Mouse (Mus musculus) neural tube, embryonic 10.5 days (tissue): ENCODE results near the gene 5430427O19Rik.

Experiments used
- DNase-seq: peaks from one replicate; pipeline ENCODE4 v3.0.0-alpha.2; 2017; ENCODE audit warnings: low spot score; ENCODE audit errors: extremely low spot score

The 5430427O19Rik gene

GRCm38 (mm10) chrX:85869914-85870483, at the start of gene 5430427O19Rik:
Gene 5430427O19Rik, plus strand, starts transcription at chrX:85870354.
- no peak for DNase-seq

- no peak for DNase-seq
Observed at GRCm38 (mm10) chrX:85827719-85828453, 42.3 kb upstream of the 5430427O19Rik start.

GRCm38 (mm10) chrX:85829000-85829399, 41.2 kb upstream of the 5430427O19Rik start:
- no peak for DNase-seq

- DNase-seq = no peak
Observed at GRCm38 (mm10) chrX:85839174-85839573, 31.0 kb upstream of the 5430427O19Rik start.

GRCm38 (mm10) chrX:85855938-85856337, 14.2 kb upstream of the 5430427O19Rik start:
- no peak for DNase-seq

GRCm38 (mm10) chrX:85857169-85857568, 13.0 kb upstream of the 5430427O19Rik start:
- DNase-seq = no peak

DNA sequence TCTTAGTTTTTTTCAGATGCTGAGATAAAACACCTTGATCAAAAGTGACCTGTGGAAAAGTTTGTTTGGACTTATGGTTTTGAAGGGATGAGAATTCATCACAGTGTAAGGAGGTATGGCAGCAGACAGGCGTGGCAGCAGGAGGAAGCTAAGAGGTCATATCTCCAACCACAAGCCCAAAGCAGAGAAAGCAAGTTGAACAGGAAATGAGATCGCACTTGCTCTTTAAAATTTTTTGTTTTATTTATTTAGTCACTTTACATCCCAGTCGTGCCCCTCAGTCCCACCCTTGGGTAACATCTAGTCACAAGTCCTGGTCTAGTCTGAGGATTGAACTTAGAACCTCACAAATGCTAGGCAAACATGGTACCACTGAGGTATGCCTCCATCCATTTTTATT, 2.1 kb upstream of the 5430427O19Rik start:
- DNase-seq = no peak

- DNase-seq = no peak
Observed at GRCm38 (mm10) chrX:85871371-85872056, 1.4 kb downstream of the 5430427O19Rik start.

DNA sequence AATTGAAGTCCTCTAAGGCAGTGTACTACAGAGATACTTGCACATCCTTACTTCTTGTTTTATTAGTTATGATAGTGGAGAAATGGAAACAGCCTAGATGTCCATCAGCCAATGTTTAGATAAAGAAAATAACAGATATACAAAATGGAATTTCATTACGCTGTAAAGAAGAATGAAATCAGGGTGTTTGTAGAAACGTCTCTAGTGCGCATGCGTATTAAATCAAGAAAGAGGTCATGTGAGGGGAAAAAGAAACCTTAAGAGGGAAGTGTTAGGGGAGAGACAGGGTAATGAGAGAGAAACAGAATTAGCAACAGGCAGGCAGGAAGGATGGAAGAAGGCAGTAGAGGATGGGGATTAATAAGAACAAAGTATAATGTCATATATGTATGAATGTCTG, 4.2 kb downstream of the 5430427O19Rik start:
- no peak for DNase-seq

DNA sequence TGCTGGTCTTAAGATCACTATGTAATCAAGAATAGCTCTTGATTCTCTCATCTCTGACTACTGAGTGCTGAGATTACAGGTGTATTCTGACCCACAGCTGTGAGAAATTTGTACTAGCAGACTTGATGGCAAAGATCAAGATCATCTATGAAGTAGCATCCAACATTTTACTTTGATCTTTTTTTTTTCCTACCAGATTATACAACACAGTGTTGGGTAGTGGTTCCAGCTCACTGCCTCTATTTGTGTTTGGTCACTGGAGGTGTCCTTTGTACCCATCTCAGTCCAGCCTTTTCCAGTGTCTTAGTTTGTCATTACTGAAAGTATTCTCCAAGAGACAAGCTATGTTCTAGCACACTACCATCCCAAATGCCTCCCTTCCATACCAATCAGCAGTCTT, 5.8 kb downstream of the 5430427O19Rik start:
- no peak for DNase-seq

- DNase-seq = no peak
Observed at GRCm38 (mm10) chrX:85877747-85878146, 7.6 kb downstream of the 5430427O19Rik start.

DNA sequence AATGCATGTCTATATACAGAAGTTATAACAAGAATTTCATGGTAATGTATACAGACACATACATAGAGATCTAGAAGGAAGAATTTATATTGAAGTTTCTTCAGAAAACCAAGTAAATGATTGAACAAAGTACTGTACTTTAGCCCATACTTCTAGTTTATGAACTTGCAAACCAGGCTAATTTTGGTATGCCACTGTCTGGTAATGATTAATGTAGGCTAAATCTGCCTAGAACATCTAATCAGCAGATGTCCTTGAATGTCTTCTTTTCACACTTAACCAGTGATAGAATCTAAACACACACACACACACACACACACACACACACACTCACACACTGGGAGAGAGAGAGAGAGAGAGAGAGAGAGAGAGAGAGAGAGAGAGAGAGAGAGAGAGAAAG, 8.1 kb downstream of the 5430427O19Rik start:
- no peak for DNase-seq

- DNase-seq = no peak
Observed at GRCm38 (mm10) chrX:85879198-85879977, 9.2 kb downstream of the 5430427O19Rik start.

- no peak for DNase-seq
Observed at GRCm38 (mm10) chrX:85886651-85887050, 16.5 kb downstream of the 5430427O19Rik start.

GRCm38 (mm10) chrX:85901195-85901594, 31.0 kb downstream of the 5430427O19Rik start:
- no peak for DNase-seq

DNA sequence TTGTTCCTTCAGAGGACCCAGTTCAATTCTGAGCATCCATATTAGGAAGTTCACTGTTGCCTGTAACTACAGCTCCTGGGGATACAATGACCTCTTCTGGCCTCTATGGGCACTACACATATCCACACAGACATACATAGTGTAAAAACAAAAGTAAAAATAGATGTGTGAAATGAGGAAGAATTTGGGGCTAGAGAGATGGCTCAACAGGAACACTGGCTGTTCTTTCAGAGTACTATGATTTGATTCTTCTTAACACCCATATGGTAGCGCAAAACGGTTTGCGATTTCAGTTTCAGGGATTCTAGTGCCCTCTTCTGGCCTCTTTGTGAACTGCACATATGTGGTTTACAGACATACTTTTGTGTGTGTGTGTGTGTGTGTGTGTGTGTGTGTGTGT, 48.9 kb downstream of the 5430427O19Rik start:
- peak; percentile 13 for DNase-seq

DNA sequence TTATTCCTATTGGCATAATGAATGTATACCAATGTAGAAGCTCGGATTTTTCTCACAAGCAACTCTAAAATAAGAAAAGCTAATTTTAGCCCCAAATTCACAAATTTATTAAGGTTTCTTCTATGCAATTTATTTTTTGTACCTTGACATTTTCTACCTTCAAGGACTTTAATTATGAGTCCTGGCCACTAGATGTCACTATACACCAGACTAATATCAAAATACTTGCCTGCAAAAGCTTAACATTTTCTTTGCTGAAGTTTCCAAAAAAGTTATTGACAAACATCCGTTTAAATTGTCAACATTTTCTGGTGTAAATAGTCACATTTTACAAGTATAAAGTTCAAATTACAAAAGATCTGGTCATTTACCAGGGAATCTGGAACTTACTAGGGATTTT, 62.8 kb downstream of the 5430427O19Rik start:
- no peak for DNase-seq
